Mouse (Mus musculus) intestine, embryonic 15.5 days (tissue): ENCODE measurements around the gene Ube2e2. TPM values are rescaled to one million over a fixed set of nuclear protein-coding genes. Genes with fewer than 3 reads are reported as not detected.
"Not testable (repeated sequence)": the region's sequence is repeated elsewhere in the genome, so short reads cannot be mapped to it uniquely, and the experiment has no call there.

Source experiments
- ATAC-seq: fragments of 200-750 bp; cut with Nextera tagmentation; 2 replicates; pipeline ENCODE4 v1.8.0; 2017; ENCODE audit warnings: moderate TSS enrichment, moderate library complexity
- H3K27ac ChIP-seq: fragments of 300-500 bp; sonication (generic); 2 replicates; pipeline ENCODE4 v1.5.1; 2015; ENCODE audit warnings: mild to moderate bottlenecking, inconsistent platforms
- H3K27me3 ChIP-seq: fragments of 300-500 bp; sonication (generic); replicated peaks from 2 replicates; pipeline ENCODE4 v1.6.1; 2015; ENCODE audit warnings: inconsistent platforms
- H3K36me3 ChIP-seq: fragments of 300-500 bp; sonication (generic); 2 replicates; pipeline ENCODE4 v1.6.1; 2015; ENCODE audit warnings: inconsistent platforms
- H3K4me1 ChIP-seq: fragments of 300-500 bp; sonication (generic); replicated peaks from 2 replicates; pipeline ENCODE4 v1.6.1; 2015; ENCODE audit warnings: inconsistent platforms
- H3K4me2 ChIP-seq: fragments of 300-500 bp; sonication (generic); replicated peaks from 2 replicates; pipeline ENCODE4 v1.6.1; 2015; ENCODE audit warnings: mild to moderate bottlenecking, inconsistent platforms
- H3K4me3 ChIP-seq: fragments of 300-500 bp; sonication (generic); replicated peaks from 2 replicates; pipeline ENCODE4 v1.5.1; 2015; ENCODE audit warnings: inconsistent platforms
- H3K9ac ChIP-seq: fragments of 300-500 bp; sonication (generic); 2 replicates; pipeline ENCODE4 v1.6.1; 2015; ENCODE audit warnings: inconsistent platforms
- H3K9me3 ChIP-seq: fragments of 300-500 bp; sonication (generic); 2 replicates; pipeline ENCODE4 v1.6.1; 2016; ENCODE audit warnings: inconsistent platforms
- WGBS: fragments of 180-500 bp; shearing (Covaris S2); methylation state at CpG from one replicate; pipeline ENCODE4 v1.1.7; 2015; 5-methylcytosine and 5-hydroxymethylcytosine counted together
- polyA plus RNA-seq: library from polyadenylated mRNA; unstranded; fragments of >200 nt; fragmentation: Nextera tagmentation; extraction: Ambion mirVana; gene quantifications from 2 replicates; pipeline ENCODE4 v1.2.1, GENCODE M21; 2015

The Ube2e2 gene
- polyA plus RNA-seq, 1 experiment from 2014 or later, result 51.7 TPM

GRCm38 (mm10) chr14:18720601-18721591 is 173.2 kb downstream of the Ube2e2 start:
- Histone ChIP-seq H3K9ac (no peak overlapping the region), H3K4me1 (no peaks in the 10 kb centered on the region), H3K27ac (peak overlapping the region; percentile 33; the same call in 1 of the 2 replicates), H3K4me2 (no peak overlapping the region), H3K9me3 (no peaks in the 10 kb centered on the region), H3K27me3 (no peaks in the 10 kb centered on the region), H3K36me3 (no peaks in the 10 kb centered on the region), H3K4me3 (no peak overlapping the region)
- 64% methylated on average over 2 of the region's 2 CpGs for WGBS
- no peak for ATAC-seq

GRCm38 (mm10) chr14:18716970-18717369 is 177.1 kb downstream of the Ube2e2 start:
- no peak overlapping the region for H3K4me2 ChIP-seq
- peak; percentile 51; the same call in 1 of the 2 replicates for ATAC-seq
- no peaks in the 10 kb centered on the region for H3K9me3 ChIP-seq
- no peak overlapping the region for H3K27ac ChIP-seq
- H3K36me3 ChIP-seq, result no peaks in the 10 kb centered on the region
- H3K27me3 ChIP-seq, result no peaks in the 10 kb centered on the region
- H3K4me3 ChIP-seq, result no peak overlapping the region
- 68% methylated on average over 1 of the region's 1 CpGs for WGBS
- H3K9ac ChIP-seq, result no peak overlapping the region
- no peaks in the 10 kb centered on the region for H3K4me1 ChIP-seq

GRCm38 (mm10) chr14:18715529-18715928 is 178.5 kb downstream of the Ube2e2 start:
- 67% methylated on average over 1 of the region's 1 CpGs for WGBS
- no peak overlapping the region for H3K4me3 ChIP-seq
- H3K9me3 ChIP-seq, result no peaks in the 10 kb centered on the region
- H3K27ac ChIP-seq, result no peak overlapping the region
- H3K4me2 ChIP-seq, result no peak overlapping the region
- ATAC-seq, result no peak
- H3K9ac ChIP-seq, result no peak overlapping the region
- no peaks in the 10 kb centered on the region for H3K27me3 ChIP-seq
- H3K4me1 ChIP-seq, result no peaks in the 10 kb centered on the region
- no peaks in the 10 kb centered on the region for H3K36me3 ChIP-seq

- 62% methylated on average over 4 of the region's 4 CpGs for WGBS
- H3K9me3 ChIP-seq, result no peaks in the 10 kb centered on the region
Observed at GRCm38 (mm10) chr14:18697662-18698225, 196.3 kb downstream of the Ube2e2 start.

GRCm38 (mm10) chr14:18696418-18696817 is 197.6 kb downstream of the Ube2e2 start:
- not testable (repeated sequence) for H3K9me3 ChIP-seq, H3K27me3 ChIP-seq, ATAC-seq, H3K4me1 ChIP-seq, H3K27ac ChIP-seq, H3K4me3 ChIP-seq, H3K9ac ChIP-seq, H3K4me2 ChIP-seq, H3K36me3 ChIP-seq

More at GRCm38 (mm10) chr14:18697662-18698225, 196.3 kb downstream of the Ube2e2 start:
- no peak overlapping the region for H3K4me3 ChIP-seq
- ATAC-seq, result peak; percentile 78
- no peaks in the 10 kb centered on the region for H3K4me1 ChIP-seq
- H3K4me2 ChIP-seq, result no peak overlapping the region
- no peak overlapping the region for H3K9ac ChIP-seq
- H3K36me3 ChIP-seq, result no peaks in the 10 kb centered on the region
- H3K27me3 ChIP-seq, result no peaks in the 10 kb centered on the region
- no peak overlapping the region for H3K27ac ChIP-seq

GRCm38 (mm10) chr14:18678121-18678836 is 215.8 kb downstream of the Ube2e2 start:
- ATAC-seq, result no peak
- H3K4me2 ChIP-seq, result no peak overlapping the region
- H3K9me3 ChIP-seq, result no peaks in the 10 kb centered on the region
- H3K4me1 ChIP-seq, result no peaks in the 10 kb centered on the region
- 51% methylated on average over 3 of the region's 3 CpGs for WGBS
- H3K36me3 ChIP-seq, result no peaks in the 10 kb centered on the region
- no peak overlapping the region for H3K9ac ChIP-seq
- H3K4me3 ChIP-seq, result no peak overlapping the region
- no peaks in the 10 kb centered on the region for H3K27me3 ChIP-seq
- no peak overlapping the region for H3K27ac ChIP-seq

GRCm38 (mm10) chr14:18670712-18671111 is 223.4 kb downstream of the Ube2e2 start:
- Histone ChIP-seq H3K36me3 (no peaks in the 10 kb centered on the region), H3K4me1 (no peaks in the 10 kb centered on the region), H3K9me3 (no peaks in the 10 kb centered on the region), H3K27me3 (no peaks in the 10 kb centered on the region), H3K4me3 (no peak overlapping the region), H3K9ac (no peak overlapping the region), H3K27ac (no peak overlapping the region), H3K4me2 (no peak overlapping the region)
- WGBS, result 82% methylated on average over 8 of the region's 8 CpGs
- no peak for ATAC-seq

GRCm38 (mm10) chr14:18669301-18669935 is 224.6 kb downstream of the Ube2e2 start:
- H3K4me1 ChIP-seq, result no peaks in the 10 kb centered on the region
- no peaks in the 10 kb centered on the region for H3K9me3 ChIP-seq
- no peak overlapping the region for H3K4me3 ChIP-seq
- H3K4me2 ChIP-seq, result no peak overlapping the region
- ATAC-seq, result no peak
- WGBS, result 90% methylated on average over 2 of the region's 2 CpGs
- no peaks in the 10 kb centered on the region for H3K36me3 ChIP-seq
- no peaks in the 10 kb centered on the region for H3K27me3 ChIP-seq
- no peak overlapping the region for H3K9ac ChIP-seq
- H3K27ac ChIP-seq, result no peak overlapping the region

GRCm38 (mm10) chr14:18668309-18668708 is 225.8 kb downstream of the Ube2e2 start:
- not testable (repeated sequence) for H3K9me3 ChIP-seq, H3K4me3 ChIP-seq, ATAC-seq, H3K27me3 ChIP-seq, H3K4me2 ChIP-seq, H3K4me1 ChIP-seq, H3K36me3 ChIP-seq, H3K9ac ChIP-seq, H3K27ac ChIP-seq
- WGBS, result 92% methylated on average over 4 of the region's 4 CpGs

GRCm38 (mm10) chr14:18667755-18668154 is 226.3 kb downstream of the Ube2e2 start:
- Histone ChIP-seq H3K4me1 (no peaks in the 10 kb centered on the region), H3K9ac (no peak overlapping the region), H3K27me3 (no peaks in the 10 kb centered on the region), H3K9me3 (no peaks in the 10 kb centered on the region), H3K4me3 (no peak overlapping the region), H3K4me2 (no peak overlapping the region), H3K27ac (no peak overlapping the region), H3K36me3 (no peaks in the 10 kb centered on the region)
- no peak for ATAC-seq
- 93% methylated on average over 2 of the region's 2 CpGs for WGBS

GRCm38 (mm10) chr14:18666251-18666650 is 227.8 kb downstream of the Ube2e2 start:
- Histone ChIP-seq H3K4me3 (no peak overlapping the region), H3K27ac (no peak overlapping the region), H3K9me3 (no peaks in the 10 kb centered on the region), H3K9ac (no peak overlapping the region), H3K27me3 (no peaks in the 10 kb centered on the region), H3K4me2 (no peak overlapping the region), H3K36me3 (no peaks in the 10 kb centered on the region), H3K4me1 (no peaks in the 10 kb centered on the region)
- no peak for ATAC-seq
- WGBS, result 81% methylated on average over 1 of the region's 1 CpGs
